In genomic region chr4:128891746-128892145, GRCm38 (mm10) we compare ENCODE assay signal across 20 mouse cellular contexts. TPM values are rescaled to one million over a fixed set of nuclear protein-coding genes. Genes with fewer than 3 reads are reported as not detected.
DNase-seq lines count a peak whose midpoint lies in the region; ATAC-seq lines count a peak whose summit lies in the region.
"Had no signal": no experiment of that assay in that cellular context is flagged by ENCODE, and none has a peak within 500 bp of the region (broad histone marks: within the 10 kb centered on the region; RNA-seq: fewer than 3 reads in every experiment).

No protein-coding gene starts in this region.

- H3K27me3 ChIP-seq in heart, embryonic 10.5 days (ENCODE audit: insufficient read depth, poor library complexity, severe bottlenecking): peaks cover 12% of the 10 kb centered on the region
- no peaks in the 10 kb centered on the region for H3K27me3 ChIP-seq in limb, embryonic 12.5 days
- no peaks in the 10 kb centered on the region for H3K27me3 ChIP-seq in limb, embryonic 10.5 days (ENCODE audit: low read depth, poor library complexity, severe bottlenecking)
- no peaks in the 10 kb centered on the region for H3K27me3 ChIP-seq in neural tube, embryonic 15.5 days (replicated peaks)
- H3K27me3 ChIP-seq: embryonic facial prominence, embryonic 12.5 days; limb, embryonic 13.5 days; stomach, embryonic 15.5 days had no signal

- 0 out of 2 replicates have a peak, but pooled peaks cover 7% of the 10 kb centered on the region for H3K36me3 ChIP-seq in heart, embryonic 10.5 days
- peaks cover 9% of the 10 kb centered on the region; the same call in 1 of the 2 replicates for H3K36me3 ChIP-seq in limb, embryonic 12.5 days
- H3K36me3 ChIP-seq in limb, embryonic 10.5 days: peaks cover 8% of the 10 kb centered on the region; the same call in 1 of the 2 replicates
- H3K36me3 ChIP-seq in neural tube, embryonic 15.5 days: no peaks in the 10 kb centered on the region
- H3K36me3 ChIP-seq: heart, embryonic 15.5 days; stomach, embryonic 15.5 days had no signal

- H3K9ac ChIP-seq in limb, embryonic 12.5 days (replicated peaks): no peak overlapping the region
- no peak overlapping the region for H3K9ac ChIP-seq in neural tube, embryonic 15.5 days (replicated peaks)
- H3K9ac ChIP-seq: embryonic facial prominence, embryonic 12.5 days; forebrain, postnatal 0 days; heart, embryonic 15.5 days; limb, embryonic 13.5 days; liver, embryonic 14.5 days; stomach, embryonic 15.5 days had no signal

- peaks cover 4% of the 10 kb centered on the region; the same call in 1 of the 2 replicates for H3K4me1 ChIP-seq in heart, embryonic 10.5 days
- H3K4me1 ChIP-seq in limb, embryonic 12.5 days (replicated peaks): peaks cover 15% of the 10 kb centered on the region
- H3K4me1 ChIP-seq in limb, embryonic 10.5 days: peaks cover 47% of the 10 kb centered on the region
- peaks cover 45% of the 10 kb centered on the region for H3K4me1 ChIP-seq in neural tube, embryonic 15.5 days

- H3K27ac ChIP-seq in heart, embryonic 10.5 days: 0 out of 2 replicates have a peak overlapping the region, but pooled peaks have one; percentile 39
- no peak overlapping the region for H3K27ac ChIP-seq in limb, embryonic 12.5 days
- no peak overlapping the region for H3K27ac ChIP-seq in limb, embryonic 10.5 days
- H3K27ac ChIP-seq in neural tube, embryonic 15.5 days (replicated peaks): 0 out of 2 replicates have a peak overlapping the region, but pooled peaks have one; percentile 6
- H3K27ac ChIP-seq: embryonic facial prominence, embryonic 12.5 days; heart, adult 2 months; heart, embryonic 15.5 days; layer of hippocampus, adult 2 months; limb, embryonic 13.5 days; liver, embryonic 14.5 days; stomach, embryonic 15.5 days had no signal

- WGBS in heart, embryonic 10.5 days: 77% methylated on average over 6 of the region's 6 CpGs
- WGBS in limb, embryonic 12.5 days: 77% methylated on average over 6 of the region's 6 CpGs
- WGBS in limb, embryonic 10.5 days: 79% methylated on average over 6 of the region's 6 CpGs
- WGBS in neural tube, embryonic 15.5 days: 86% methylated on average over 6 of the region's 6 CpGs

- H3K4me2 ChIP-seq in limb, embryonic 12.5 days: no peak overlapping the region
- H3K4me2 ChIP-seq in neural tube, embryonic 15.5 days: no peak overlapping the region
- H3K4me2 ChIP-seq: embryonic facial prominence, embryonic 12.5 days; heart, embryonic 15.5 days; limb, embryonic 13.5 days; stomach, embryonic 15.5 days had no signal

- H3K4me3 ChIP-seq in heart, embryonic 10.5 days: no peak overlapping the region
- H3K4me3 ChIP-seq in limb, embryonic 12.5 days (replicated peaks): no peak overlapping the region
- H3K4me3 ChIP-seq in limb, embryonic 10.5 days: no peak overlapping the region
- H3K4me3 ChIP-seq in neural tube, embryonic 15.5 days (replicated peaks): no peak overlapping the region
- H3K4me3 ChIP-seq: embryonic facial prominence, embryonic 12.5 days; heart, adult 2 months; heart, embryonic 15.5 days; layer of hippocampus, adult 2 months; limb, embryonic 13.5 days; stomach, embryonic 15.5 days had no signal

- no peaks in the 10 kb centered on the region for H3K9me3 ChIP-seq in heart, embryonic 10.5 days
- no peaks in the 10 kb centered on the region for H3K9me3 ChIP-seq in limb, embryonic 12.5 days
- H3K9me3 ChIP-seq in limb, embryonic 10.5 days (replicated peaks): no peaks in the 10 kb centered on the region
- H3K9me3 ChIP-seq in neural tube, embryonic 15.5 days (replicated peaks): no peaks in the 10 kb centered on the region
- H3K9me3 ChIP-seq: embryonic facial prominence, embryonic 12.5 days; heart, embryonic 15.5 days; limb, embryonic 13.5 days; stomach, embryonic 15.5 days had no signal

- peak; percentile 68 for DNase-seq in cerebellum, adult 11-12 months
- DNase-seq in heart, embryonic 10.5 days (ENCODE audit: low spot score): no peak
- DNase-seq in heart, adult 8-10 months (ENCODE audit: low spot score): no peak
- no peak for DNase-seq in limb, embryonic 10.5 days (ENCODE audit: low spot score)
- no peak for DNase-seq in neural tube, embryonic 10.5 days (ENCODE audit: extremely low spot score, low spot score)
- DNase-seq: gastrocnemius, postnatal 36 days; midbrain, embryonic 14.5 days; thymus, postnatal 36 days had no signal

- no peak for ATAC-seq in cerebellum, adult (ENCODE audit: insufficient number of reproducible peaks, low FRiP score, low TSS enrichment)
- peak; percentile 34; the same call in 1 of the 2 replicates for ATAC-seq in limb, embryonic 12.5 days (ENCODE audit: insufficient number of reproducible peaks, insufficient read depth, low FRiP score, low TSS enrichment, low read depth)
- ATAC-seq in neural tube, embryonic 15.5 days (ENCODE audit: low FRiP score): no peak
- ATAC-seq: intestine, postnatal 0 days had no signal

RNA-seq across cellular contexts. Expression of gene Trim62, which starts 8.4 kb away (rescaled TPM):
- polyA plus RNA-seq in heart, embryonic 10.5 days (2016; fragmentation: Nextera tagmentation; extraction: Ambion mirVana): 4.1 and 6.5 TPM in 2 replicates
- total RNA-seq in heart, adult 8-10 months (2022): 1 to 10 TPM in 3 of 4 experiments, under 1 TPM in 1; 0.97 to 1.1 (median 1.0) TPM
- 11.4 and 13.0 TPM in 2 replicates for polyA plus RNA-seq in limb, embryonic 12.5 days (2016; fragmentation: Nextera tagmentation; extraction: Ambion mirVana)
- polyA plus RNA-seq in limb, embryonic 10.5 days (2016; fragmentation: Nextera tagmentation; extraction: Ambion mirVana): 6.4 and 8.2 TPM in 2 replicates
- 20.9 and 25.5 TPM in 2 replicates for polyA plus RNA-seq in neural tube, embryonic 15.5 days (2015; fragmentation: Nextera tagmentation; extraction: Ambion mirVana)

Comparison
In these comparisons a context has a peak if more than half of its experiments do, and no peak if none do; other contexts are left out.
1. H3K27ac ChIP-seq: peak in heart, embryonic 10.5 days (single experiment) and neural tube, embryonic 15.5 days (single experiment); none in limb, embryonic 12.5 days (single experiment) and limb, embryonic 10.5 days (single experiment).